Mouse (Mus musculus): ENCODE data around the gene Fam243.

Gene Fam243

GRCm38 (mm10) chr16:92321341-92321740, at the start of gene Fam243:
Gene Fam243 (minus strand): TSS chr16:92321441.
- no peak for DNase-seq (ENCODE audit: low spot score in 2 of 2)

- no peak for DNase-seq (ENCODE audit: low spot score in 2 of 2)
Measured at GRCm38 (mm10) chr16:92369260-92369659, 48.0 kb upstream of the Fam243 start.

- DNase-seq (ENCODE audit: low spot score in 2 of 2), result no peak
Measured at GRCm38 (mm10) chr16:92365477-92365876, 44.2 kb upstream of the Fam243 start.

GRCm38 (mm10) chr16:92360711-92361110, 39.5 kb upstream of the Fam243 start:
- DNase-seq (ENCODE audit: low spot score in 2 of 2), result no peak

GRCm38 (mm10) chr16:92359229-92359628, 38.0 kb upstream of the Fam243 start, which contains the start of gene Kcne1:
Gene Kcne1 (minus strand): TSS chr16:92359468.
- no peak for DNase-seq (ENCODE audit: low spot score in 2 of 2)

- no peak for DNase-seq (ENCODE audit: low spot score in 2 of 2)
Measured at GRCm38 (mm10) chr16:92358734-92359133, 37.5 kb upstream of the Fam243 start.

GRCm38 (mm10) chr16:92357566-92357965, 36.3 kb upstream of the Fam243 start:
- no peak for DNase-seq (ENCODE audit: low spot score in 2 of 2)

GRCm38 (mm10) chr16:92357023-92357422, 35.8 kb upstream of the Fam243 start:
- no peak for DNase-seq (ENCODE audit: low spot score in 2 of 2)

GRCm38 (mm10) chr16:92355982-92356381, 34.7 kb upstream of the Fam243 start:
- no peak for DNase-seq (ENCODE audit: low spot score in 2 of 2)

GRCm38 (mm10) chr16:92355366-92355765, 34.1 kb upstream of the Fam243 start:
- DNase-seq (ENCODE audit: low spot score in 2 of 2), result no peak

- no peak for DNase-seq (ENCODE audit: low spot score in 2 of 2)
Measured at GRCm38 (mm10) chr16:92353897-92354296, 32.7 kb upstream of the Fam243 start.

GRCm38 (mm10) chr16:92353295-92353694, 32.1 kb upstream of the Fam243 start:
- no peak for DNase-seq (ENCODE audit: low spot score in 2 of 2)

- DNase-seq (ENCODE audit: low spot score in 2 of 2), result no peak
Measured at GRCm38 (mm10) chr16:92348941-92349340, 27.7 kb upstream of the Fam243 start.

- no peak for DNase-seq (ENCODE audit: low spot score in 2 of 2)
Measured at GRCm38 (mm10) chr16:92346297-92346916, 25.2 kb upstream of the Fam243 start.

- DNase-seq (ENCODE audit: low spot score in 2 of 2), result no peak
Measured at GRCm38 (mm10) chr16:92345177-92345576, 23.9 kb upstream of the Fam243 start.

GRCm38 (mm10) chr16:92340612-92341511, 19.6 kb upstream of the Fam243 start:
- peak; percentile 72 to 73 for DNase-seq (ENCODE audit: low spot score in 2 of 2)

- peak; percentile 74 to 83 for DNase-seq (ENCODE audit: low spot score in 2 of 2)
Measured at GRCm38 (mm10) chr16:92336280-92336679, 15.0 kb upstream of the Fam243 start.

- DNase-seq (ENCODE audit: low spot score in 2 of 2), result no peak
Measured at GRCm38 (mm10) chr16:92334600-92334999, 13.4 kb upstream of the Fam243 start.

GRCm38 (mm10) chr16:92330966-92331365, 9.7 kb upstream of the Fam243 start:
- DNase-seq (ENCODE audit: low spot score in 2 of 2), result no peak

GRCm38 (mm10) chr16:92327911-92328310, 6.7 kb upstream of the Fam243 start:
- no peak for DNase-seq (ENCODE audit: low spot score in 2 of 2)

- no peak for DNase-seq (ENCODE audit: low spot score in 2 of 2)
Measured at GRCm38 (mm10) chr16:92325062-92325406, 3.8 kb upstream of the Fam243 start.

GRCm38 (mm10) chr16:92324309-92325061, 3.2 kb upstream of the Fam243 start:
- no peak for DNase-seq (ENCODE audit: low spot score in 2 of 2)
